Mouse (Mus musculus) intestine, postnatal 0 days (tissue): ENCODE data around the gene Rnf169. TPM values are rescaled to one million over a fixed set of nuclear protein-coding genes. Genes with fewer than 3 reads are reported as not detected.
"Not testable (repeated sequence)": the region's sequence is repeated elsewhere in the genome, so short reads cannot be mapped to it uniquely, and the experiment has no call there.

Experiments used
- ATAC-seq: fragments of 200-750 bp; cut with Nextera tagmentation; 2 replicates; pipeline ENCODE4 v1.8.0; 2017; ENCODE audit warnings: mild to moderate bottlenecking, moderate TSS enrichment, moderate library complexity
- H3K27ac ChIP-seq: fragments of 300-500 bp; sonication (generic); 2 replicates; pipeline ENCODE4 v1.5.1; 2014; ENCODE audit warnings: mild to moderate bottlenecking, low read depth, low read length, moderate library complexity
- H3K27me3 ChIP-seq: fragments of 300-500 bp; sonication (generic); replicated peaks from 2 replicates; pipeline ENCODE4 v1.6.1; 2014; ENCODE audit warnings: low read length, mixed read lengths; ENCODE audit not compliant: control insufficient read depth, insufficient read depth
- H3K36me3 ChIP-seq: fragments of 300-500 bp; sonication (generic); 2 replicates; pipeline ENCODE4 v1.6.1; 2014; ENCODE audit warnings: mild to moderate bottlenecking, moderate library complexity; ENCODE audit not compliant: control insufficient read depth, insufficient read depth
- H3K4me1 ChIP-seq: fragments of 300-500 bp; sonication (generic); replicated peaks from 2 replicates; pipeline ENCODE4 v1.6.1; 2014; ENCODE audit warnings: antibody characterized with exemption, low read length, mixed read lengths; ENCODE audit not compliant: control insufficient read depth, insufficient read depth
- H3K4me2 ChIP-seq: fragments of 300-500 bp; sonication (generic); replicated peaks from 2 replicates; pipeline ENCODE4 v1.6.1; 2014; ENCODE audit warnings: low read depth, mild to moderate bottlenecking, moderate library complexity
- H3K4me3 ChIP-seq: fragments of 300-500 bp; sonication (generic); 2 replicates; pipeline ENCODE4 v1.5.1; 2014; ENCODE audit warnings: low read depth, low read length
- H3K9ac ChIP-seq: fragments of 300-500 bp; sonication (generic); 2 replicates; pipeline ENCODE4 v1.6.1; 2014; ENCODE audit warnings: mild to moderate bottlenecking, low read depth, low read length
- H3K9me3 ChIP-seq: fragments of 300-500 bp; sonication (generic); 2 replicates; pipeline ENCODE4 v1.6.1; 2016; ENCODE audit warnings: mixed run types; ENCODE audit not compliant: control insufficient read depth
- CTCF ChIP-seq: sonication (generic); IDR thresholded peaks from 2 replicates; pipeline ENCODE4 v1.5.1; 2016; ENCODE audit warnings: low read depth, mild to moderate bottlenecking, control low read depth, antibody characterized with exemption, moderate library complexity
- WGBS: fragments of 180-500 bp; shearing (Covaris S2); extraction: QIAGEN DNeasy Blood & Tissue Kit; methylation state at CpG from one replicate; pipeline ENCODE4 v1.1.7; 2014; 5-methylcytosine and 5-hydroxymethylcytosine counted together
- polyA plus RNA-seq: library from polyadenylated mRNA; unstranded; fragments of >200 nt; fragmentation: Nextera tagmentation; extraction: Ambion mirVana; gene quantifications from 2 replicates; pipeline ENCODE4 v1.2.1, GENCODE M21; 2015

The Rnf169 gene
- polyA plus RNA-seq, 1 experiment from 2014 or later, result 1.9 TPM

GRCm38 (mm10) chr7:99965020-99965841 lies 15.0 kb downstream of the Rnf169 start:
- Histone ChIP-seq H3K36me3 (no peaks in the 10 kb centered on the region), H3K27me3 (no peaks in the 10 kb centered on the region), H3K27ac (peak overlapping the region; percentile 23; the same call in 1 of the 2 replicates), H3K4me3 (no peak overlapping the region), H3K9me3 (no peaks in the 10 kb centered on the region), H3K4me1 (no peaks in the 10 kb centered on the region), H3K4me2 (0 out of 2 replicates have a peak overlapping the region, but pooled peaks have one; percentile 6), H3K9ac (no peak overlapping the region)
- 24% methylated on average over 9 of the region's 9 CpGs for WGBS
- no peak for TF ChIP-seq CTCF
- ATAC-seq, result peak; percentile 47; the same call in 1 of the 2 replicates

- ATAC-seq, result 0 out of 2 replicates have a peak, but pooled peaks have one; percentile 13
- 73% methylated on average over 3 of the region's 3 CpGs for WGBS
- Histone ChIP-seq H3K4me3 (no peak overlapping the region), H3K4me2 (no peak overlapping the region), H3K36me3 (no peaks in the 10 kb centered on the region), H3K4me1 (no peaks in the 10 kb centered on the region), H3K27me3 (no peaks in the 10 kb centered on the region), H3K9me3 (no peaks in the 10 kb centered on the region), H3K9ac (no peak overlapping the region), H3K27ac (no peak overlapping the region)
- no peak for TF ChIP-seq CTCF
Observed at GRCm38 (mm10) chr7:99963237-99963860, 16.9 kb downstream of the Rnf169 start.

GRCm38 (mm10) chr7:99962536-99963236 lies 17.6 kb downstream of the Rnf169 start:
- no peaks in the 10 kb centered on the region for H3K9me3 ChIP-seq
- no peaks in the 10 kb centered on the region for H3K36me3 ChIP-seq
- H3K4me3 ChIP-seq, result no peak overlapping the region
- H3K27me3 ChIP-seq, result no peaks in the 10 kb centered on the region
- ATAC-seq, result no peak
- TF ChIP-seq CTCF, result no peak
- H3K27ac ChIP-seq, result 0 out of 2 replicates have a peak overlapping the region, but pooled peaks have one; percentile 15
- no peak overlapping the region for H3K4me2 ChIP-seq
- no peaks in the 10 kb centered on the region for H3K4me1 ChIP-seq
- 69% methylated on average over 8 of the region's 8 CpGs for WGBS
- no peak overlapping the region for H3K9ac ChIP-seq

DNA sequence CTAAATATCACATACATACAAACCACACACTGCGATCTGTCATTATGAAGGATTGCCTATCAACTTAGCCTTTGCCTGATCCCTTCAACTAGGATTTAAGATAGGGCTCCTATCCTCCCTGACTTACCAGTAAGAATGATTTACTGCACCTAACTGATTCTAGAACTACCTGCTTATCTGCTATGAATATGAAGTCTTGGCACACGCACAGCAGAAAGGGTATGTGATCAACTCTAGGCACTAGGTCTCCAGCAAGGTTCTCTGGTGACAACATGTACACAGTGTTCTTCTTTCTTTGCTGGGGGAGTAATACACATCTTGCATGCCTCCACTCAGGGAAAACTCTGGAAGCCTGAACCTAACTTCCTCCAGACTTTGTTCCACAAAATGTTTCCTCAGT lies 18.7 kb downstream of the Rnf169 start:
- Histone ChIP-seq H3K4me2 (no peak overlapping the region), H3K9ac (no peak overlapping the region), H3K27me3 (no peaks in the 10 kb centered on the region), H3K36me3 (no peaks in the 10 kb centered on the region), H3K9me3 (no peaks in the 10 kb centered on the region), H3K4me1 (no peaks in the 10 kb centered on the region), H3K27ac (no peak overlapping the region), H3K4me3 (no peak overlapping the region)
- ATAC-seq, result no peak
- TF ChIP-seq CTCF, result no peak
- WGBS, result 71% methylated on average over 2 of the region's 2 CpGs

GRCm38 (mm10) chr7:99960571-99960970 lies 19.7 kb downstream of the Rnf169 start:
- not testable (repeated sequence) for H3K9me3 ChIP-seq, ATAC-seq, H3K4me1 ChIP-seq, H3K36me3 ChIP-seq, H3K4me2 ChIP-seq, H3K27me3 ChIP-seq, H3K4me3 ChIP-seq, H3K27ac ChIP-seq, H3K9ac ChIP-seq
- 52% methylated on average over 2 of the region's 2 CpGs for WGBS
